Mouse (Mus musculus) myocyte (in vitro differentiated cells): ENCODE measurements at regions not wholly inside any gene's neighbourhood (a gene's known extent, or its start where the extent isn't known, plus 50 kb on each side); places are given as distances from the start of the nearest gene placed in this dataset.

Source experiments
- MAX ChIP-seq: IDR thresholded peaks from one replicate; pipeline ENCODE4 v1.6.1; 2011; ENCODE audit warnings: low read depth, mild to moderate bottlenecking, control low read depth
- MYOG ChIP-seq, 3 experiments: IDR thresholded peaks; one replicate each; pipeline ENCODE4 v1.6.1; 2011; ENCODE audit warnings: control low read depth in 2 of 3, low read depth in 2 of 3, mild to moderate bottlenecking in 2 of 3; ENCODE audit not compliant: insufficient read length in 2 of 3, control insufficient read depth in 1 of 3, insufficient read depth in 1 of 3
- POLR2A ChIP-seq: IDR thresholded peaks from one replicate; pipeline ENCODE4 v1.6.1; 2011; ENCODE audit warnings: low read depth, mild to moderate bottlenecking, control low read depth, moderate library complexity; ENCODE audit not compliant: insufficient read length

DNA sequence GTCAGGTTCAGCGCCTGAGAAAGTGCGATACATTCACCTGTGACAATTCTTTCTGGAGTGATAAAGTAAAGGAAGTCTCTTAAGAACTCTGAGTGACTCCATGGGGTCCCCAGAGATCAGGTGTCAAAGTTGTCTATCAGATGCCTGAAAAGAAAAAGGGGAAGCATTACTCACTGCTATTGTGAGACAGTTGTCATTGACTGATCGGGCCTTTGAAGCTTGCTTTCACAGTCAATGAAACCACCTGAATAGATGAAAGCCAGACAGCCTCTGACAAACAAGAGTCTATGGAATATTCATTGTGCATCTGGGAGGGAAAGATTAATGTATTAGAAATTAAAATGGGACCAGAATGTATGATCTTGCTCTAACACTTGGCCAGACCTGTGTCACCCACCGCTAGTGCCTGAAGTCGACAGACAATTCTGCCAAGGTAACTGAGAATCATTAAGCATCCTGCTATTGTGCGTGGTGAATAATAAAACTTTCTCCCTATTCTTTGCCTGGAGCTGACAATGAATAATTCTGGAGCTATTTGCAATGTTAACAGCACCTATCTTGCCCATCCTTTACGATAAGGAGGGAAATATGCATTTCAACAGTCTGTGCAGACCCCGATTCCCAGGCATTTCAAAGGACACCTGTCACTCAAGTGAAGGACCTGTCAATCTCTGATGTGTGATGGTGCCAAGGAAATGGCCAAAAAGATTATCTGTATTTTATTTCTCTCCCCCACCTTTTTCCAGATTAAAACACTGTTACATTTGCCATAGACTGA is 204.0 kb upstream of the Galnt5 start:
- TF ChIP-seq POLR2A (no peak), MYOG (IDR thresholded peaks at IDR 0.05; ENCODE audit: control insufficient read depth in 1 of 3, insufficient read depth in 1 of 3, insufficient read length in 2 of 3, low read depth in 2 of 3) (no peak), MAX (no peak)
